Mouse (Mus musculus) layer of hippocampus, adult 2 months (tissue): ENCODE data around the gene Prmt9. TPM values are rescaled to one million over a fixed set of nuclear protein-coding genes. Genes with fewer than 3 reads are reported as not detected.

Experiments used
- DNase-seq, 2 experiments: peaks; one replicate each; pipeline ENCODE4 v3.0.0; 2022; ENCODE audit warnings: low spot score in 2 of 2
- H3K27ac ChIP-seq: fragments of 200-600 bp; 2 replicates; pipeline ENCODE4 v1.8.1; 2022
- H3K4me3 ChIP-seq: fragments of 200-600 bp; 2 replicates; pipeline ENCODE4 v1.8.1; 2022; ENCODE audit warnings: mild to moderate bottlenecking
- CTCF ChIP-seq: fragments of 200-600 bp; conservative IDR thresholded peaks from 2 replicates; pipeline ENCODE4 v1.8.1; 2022; ENCODE audit warnings: antibody characterized with exemption, mild to moderate bottlenecking, moderate library complexity
- total RNA-seq, 2 experiments: library from RNA; stranded (reverse); gene quantifications; 2 replicates each; pipeline ENCODE4 v1.2.3; 2021

Prmt9 gene
- total RNA-seq, 2 experiments from 2014 or later, result 17.9 to 21.5 TPM

DNA sequence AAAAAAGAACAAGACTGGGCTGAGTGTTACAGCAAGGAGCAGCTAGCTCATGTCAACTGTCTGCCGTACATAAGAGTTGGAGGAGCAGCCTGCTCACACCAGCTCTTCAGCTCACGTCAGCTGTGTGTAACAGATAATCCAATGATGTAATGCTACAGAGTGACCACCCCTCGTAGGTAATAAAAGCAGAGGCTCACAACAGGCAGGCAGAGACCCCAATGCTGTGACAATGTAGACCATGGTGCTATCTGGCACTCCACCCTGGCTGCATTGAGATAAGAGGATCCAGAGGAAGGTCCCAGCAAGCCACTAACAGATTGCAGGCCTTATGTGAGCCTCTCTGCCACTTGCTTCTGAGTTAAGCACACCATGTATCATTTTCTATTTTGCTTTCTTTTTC is 4.8 kb upstream of the Prmt9 start:
- no peak overlapping the region for H3K4me3 ChIP-seq
- no peak overlapping the region for H3K27ac ChIP-seq
- DNase-seq, result no peak
- TF ChIP-seq CTCF, result no peak

DNA sequence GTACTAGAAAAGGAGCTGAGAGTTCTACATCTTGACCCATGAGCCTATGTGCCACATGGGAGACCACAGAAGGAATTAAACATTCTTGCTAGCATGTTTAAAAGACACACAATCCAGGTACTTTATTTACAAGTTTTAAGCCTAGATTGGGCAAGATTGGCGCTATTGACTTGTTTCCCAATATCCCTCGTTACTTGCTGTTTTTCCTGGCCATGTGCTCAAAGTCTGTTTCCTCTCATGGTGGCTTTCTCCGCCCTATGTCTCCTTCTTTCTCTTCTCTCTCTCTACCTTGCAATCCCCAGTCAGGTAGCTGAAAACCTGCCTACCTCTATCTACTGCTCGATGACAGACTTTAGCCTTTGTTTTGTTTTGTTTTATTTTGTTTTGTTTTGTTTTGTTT is 3.6 kb upstream of the Prmt9 start:
- Histone ChIP-seq H3K27ac (no peak overlapping the region), H3K4me3 (no peak overlapping the region)
- no peak for DNase-seq
- TF ChIP-seq CTCF, result no peak

DNA sequence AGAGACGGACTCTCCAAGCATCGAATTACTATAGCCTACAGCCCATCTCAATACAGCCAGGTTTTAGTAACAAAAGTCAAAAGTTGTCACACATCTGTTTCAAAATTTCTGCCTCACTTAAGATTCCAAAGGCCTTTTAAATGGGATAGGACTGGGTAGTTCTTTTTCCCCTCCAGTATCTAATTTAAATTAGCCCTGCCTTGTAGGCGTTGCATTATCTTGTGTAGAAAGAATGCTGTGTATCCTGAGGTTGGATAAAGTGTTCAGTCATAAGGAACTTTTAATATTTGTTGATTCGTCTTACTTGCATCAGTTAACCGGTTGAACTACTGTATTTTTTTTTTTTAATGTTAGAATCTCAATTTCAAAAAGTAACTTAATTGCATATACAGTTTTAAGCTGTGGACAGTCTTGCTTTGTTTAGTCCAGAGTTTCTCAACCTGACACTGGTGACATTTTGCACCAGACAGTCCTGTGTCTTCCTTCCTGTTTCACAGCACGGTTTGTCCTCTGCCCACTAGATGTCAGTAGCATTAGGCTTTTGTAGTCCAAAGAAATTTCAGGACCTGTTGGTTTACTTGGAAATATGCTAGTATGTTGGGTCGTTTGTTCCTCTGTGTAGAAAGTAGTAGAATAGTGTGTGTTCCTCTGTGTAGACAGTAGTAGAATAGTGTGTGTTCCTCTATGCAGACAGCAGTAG is 834 bp downstream of the Prmt9 start:
- peak; percentile 77 for TF ChIP-seq CTCF
- Histone ChIP-seq H3K4me3 (peak overlapping the region; percentile 93), H3K27ac (peak overlapping the region; percentile 94; the same call in 1 of the 2 replicates)
- peak in 1 of 2 experiments; percentile 11 for DNase-seq

DNA sequence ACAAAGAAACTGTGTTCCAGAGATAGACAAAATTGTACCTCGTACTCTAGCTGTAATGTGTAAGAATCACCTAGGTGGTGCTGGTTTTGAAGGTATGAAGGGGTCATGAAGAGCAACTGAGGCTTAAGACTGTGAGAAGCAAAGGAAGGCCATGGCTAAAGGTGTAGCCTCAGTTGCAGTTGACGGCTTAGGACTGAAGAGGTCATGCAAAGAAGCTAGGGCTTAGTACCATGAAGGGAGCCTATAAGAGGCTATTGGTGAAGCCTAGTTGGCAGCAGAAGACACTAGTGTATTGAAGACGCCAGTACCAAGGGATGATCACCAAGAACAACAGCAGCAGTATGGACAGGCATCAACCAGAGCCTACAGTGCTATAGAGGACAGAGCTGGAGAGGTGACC is 3.3 kb downstream of the Prmt9 start:
- TF ChIP-seq CTCF, result no peak

DNA sequence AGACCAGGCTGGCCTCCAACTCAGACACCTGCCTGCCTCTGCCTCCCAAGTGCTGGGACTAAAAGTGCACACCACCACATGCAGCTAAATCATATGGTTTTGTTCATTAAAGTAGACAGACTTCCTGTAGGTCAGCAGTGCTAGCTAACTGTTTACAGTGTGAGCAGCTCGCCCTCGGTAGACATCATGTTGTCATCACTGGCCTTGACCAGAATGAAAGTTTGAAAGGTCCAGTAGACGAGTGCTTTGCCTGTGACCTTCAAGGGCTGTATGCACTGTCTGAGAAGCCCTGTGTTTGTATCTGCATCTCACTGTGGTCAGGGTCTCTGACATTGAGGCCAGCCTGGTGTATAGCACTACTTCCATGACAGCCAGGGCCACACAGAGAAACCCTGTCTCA is 12.2 kb downstream of the Prmt9 start:
- no peak overlapping the region for H3K4me3 ChIP-seq
- no peak overlapping the region for H3K27ac ChIP-seq
- TF ChIP-seq CTCF, result no peak
- DNase-seq, result no peak

More for the DNA sequence above, 3.3 kb downstream of the Prmt9 start:
- H3K27ac ChIP-seq, result no peak overlapping the region
- H3K4me3 ChIP-seq, result no peak overlapping the region
- DNase-seq, result no peak

DNA sequence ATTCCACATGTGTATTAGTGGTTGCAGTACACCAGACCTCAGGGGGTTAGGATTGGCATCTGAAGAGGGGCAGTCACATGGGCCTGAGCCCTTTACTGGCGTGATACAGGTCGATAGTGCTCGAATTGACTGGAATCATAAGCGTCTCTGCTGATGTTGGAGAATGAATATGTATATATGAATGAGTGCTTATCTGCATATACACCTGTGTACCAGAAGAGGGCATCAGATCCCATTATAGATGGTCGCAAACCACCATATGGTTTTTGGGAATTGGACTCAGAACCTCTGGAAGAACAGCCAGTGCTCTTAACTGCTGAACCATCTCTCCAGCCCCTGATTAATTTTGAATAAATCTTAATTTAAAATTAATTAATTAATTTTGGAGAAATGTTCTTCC is 25.0 kb downstream of the Prmt9 start:
- DNase-seq, result no peak
- Histone ChIP-seq H3K27ac (no peak overlapping the region), H3K4me3 (no peak overlapping the region)
- TF ChIP-seq CTCF, result peak; percentile 68

DNA sequence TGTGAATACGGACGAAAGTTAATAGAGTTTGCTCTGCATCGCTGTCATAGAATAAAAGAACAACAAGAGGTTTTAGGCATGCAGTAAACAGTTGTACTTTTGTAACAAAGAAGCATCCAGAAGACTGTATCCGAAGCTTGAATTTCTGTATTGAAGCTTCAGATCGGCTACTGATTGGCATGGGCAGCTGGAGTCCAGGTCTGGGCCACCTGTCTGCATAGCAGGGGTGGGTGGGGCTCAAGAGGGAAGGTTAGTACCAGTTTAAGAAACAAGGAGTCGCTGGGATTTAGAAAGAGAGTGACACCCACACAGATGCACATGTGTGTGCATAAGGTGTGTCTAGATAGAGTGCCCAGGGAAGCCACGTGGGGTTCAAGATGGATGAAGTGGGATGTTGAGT is 28.5 kb downstream of the Prmt9 start:
- DNase-seq, result no peak
- Histone ChIP-seq H3K27ac (no peak overlapping the region), H3K4me3 (no peak overlapping the region)
- TF ChIP-seq CTCF, result no peak

DNA sequence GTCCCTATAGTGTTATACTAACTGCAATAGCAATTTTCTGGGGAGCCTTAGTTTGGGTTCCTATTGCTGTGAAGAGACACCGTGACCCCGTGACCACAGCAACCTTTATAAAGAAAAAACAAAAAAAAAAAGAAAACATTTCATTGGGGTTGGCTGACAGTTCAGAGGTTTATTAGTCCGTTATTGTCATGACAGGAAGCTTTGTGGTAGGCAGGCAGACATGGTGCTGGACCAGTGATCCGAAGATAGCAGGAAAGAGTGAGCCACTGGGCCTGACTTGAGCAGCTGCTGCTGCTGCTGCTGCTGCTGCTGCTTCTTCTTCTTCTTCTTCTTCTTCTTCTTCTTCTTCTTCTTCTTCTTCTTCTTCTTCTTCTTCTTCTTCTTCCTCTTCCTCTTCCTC is 35.0 kb downstream of the Prmt9 start:
- DNase-seq, result no peak
- Histone ChIP-seq H3K4me3 (no peak overlapping the region), H3K27ac (no peak overlapping the region)
- no peak for TF ChIP-seq CTCF

DNA sequence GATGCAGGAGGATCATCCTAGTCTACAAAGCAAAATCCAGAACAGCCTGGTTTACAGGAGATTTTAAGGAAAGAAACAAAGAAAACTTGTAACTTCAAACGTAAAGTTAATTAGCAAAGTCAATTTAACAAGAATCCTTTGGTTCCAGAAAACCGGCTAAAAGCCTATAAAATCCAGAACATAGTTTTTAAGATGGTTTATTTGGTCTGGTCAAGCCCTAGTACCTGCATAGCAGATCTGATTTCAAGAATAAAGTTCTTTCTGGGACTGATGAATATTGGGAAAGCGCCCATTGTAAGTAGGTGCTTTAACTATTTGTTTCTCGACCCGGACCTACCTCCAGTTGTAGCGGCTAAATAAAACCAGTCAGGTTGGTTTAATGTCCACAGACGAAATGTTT is 60.4 kb downstream of the Prmt9 start:
- TF ChIP-seq CTCF, result no peak
- DNase-seq, result no peak
- Histone ChIP-seq H3K4me3 (peak overlapping the region; percentile 84), H3K27ac (no peak overlapping the region)

DNA sequence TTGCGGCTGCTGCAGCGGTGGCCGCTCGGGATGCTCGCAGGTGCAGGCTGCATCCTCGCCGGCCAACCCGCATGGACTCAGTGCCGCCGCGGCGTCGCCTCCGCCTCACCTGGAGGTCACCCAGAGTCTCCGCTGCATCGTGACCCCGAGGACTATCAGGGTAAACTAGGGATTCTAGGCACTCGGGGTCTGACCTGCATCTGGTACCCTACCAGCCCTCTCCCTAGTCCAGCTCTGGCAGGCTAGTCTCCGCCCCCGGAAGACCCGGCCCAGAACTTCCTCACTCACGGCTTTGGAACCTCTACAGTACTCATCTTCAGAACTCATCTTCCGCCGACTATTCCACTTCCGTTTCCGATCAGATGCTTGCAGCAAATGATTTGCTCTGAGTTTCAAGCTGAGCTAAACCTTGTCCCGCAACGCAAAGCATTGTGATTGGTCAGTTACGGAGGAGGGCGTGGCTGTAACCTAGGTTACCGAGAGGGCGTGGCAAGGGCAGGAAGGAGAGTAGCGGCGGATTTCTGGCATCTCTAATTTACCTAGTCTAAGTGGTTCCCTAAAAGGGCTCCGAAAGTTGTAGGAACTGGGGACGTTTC is 61.3 kb downstream of the Prmt9 start, which contains the start of gene Tmem184c:
Gene Tmem184c, minus strand, starts transcription at position 325 of the 596 bp plus-strand sequence.
- Histone ChIP-seq H3K4me3 (peak within 1 kb of the TSS; percentile 84), H3K27ac (peak within 1 kb of the TSS; percentile 85)
- TF ChIP-seq CTCF, result no peak
- DNase-seq, result peak; percentile 99

DNA sequence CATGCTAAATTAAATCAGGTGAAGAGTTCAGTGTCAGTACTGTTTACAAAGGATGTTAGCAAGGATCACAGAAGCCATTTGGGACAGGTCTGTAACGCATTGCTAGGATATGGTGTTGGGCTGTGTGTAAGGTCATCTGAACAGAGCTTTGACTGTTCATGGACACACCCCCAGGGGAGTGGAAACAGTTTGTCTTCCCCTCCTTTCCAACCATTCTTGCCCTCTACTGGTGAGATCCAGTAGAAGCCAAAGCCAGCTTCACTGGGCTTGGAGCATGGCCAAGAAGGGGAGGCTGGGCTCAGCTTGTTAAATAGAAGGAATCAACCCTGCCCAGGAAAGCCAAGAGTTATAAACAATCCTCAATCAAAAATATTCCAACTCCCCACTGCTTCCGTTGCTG is 68.7 kb downstream of the Prmt9 start:
- Histone ChIP-seq H3K27ac (no peak overlapping the region), H3K4me3 (no peak overlapping the region)
- peak; percentile 70 for TF ChIP-seq CTCF
- DNase-seq, result peak; percentile 6 to 15

DNA sequence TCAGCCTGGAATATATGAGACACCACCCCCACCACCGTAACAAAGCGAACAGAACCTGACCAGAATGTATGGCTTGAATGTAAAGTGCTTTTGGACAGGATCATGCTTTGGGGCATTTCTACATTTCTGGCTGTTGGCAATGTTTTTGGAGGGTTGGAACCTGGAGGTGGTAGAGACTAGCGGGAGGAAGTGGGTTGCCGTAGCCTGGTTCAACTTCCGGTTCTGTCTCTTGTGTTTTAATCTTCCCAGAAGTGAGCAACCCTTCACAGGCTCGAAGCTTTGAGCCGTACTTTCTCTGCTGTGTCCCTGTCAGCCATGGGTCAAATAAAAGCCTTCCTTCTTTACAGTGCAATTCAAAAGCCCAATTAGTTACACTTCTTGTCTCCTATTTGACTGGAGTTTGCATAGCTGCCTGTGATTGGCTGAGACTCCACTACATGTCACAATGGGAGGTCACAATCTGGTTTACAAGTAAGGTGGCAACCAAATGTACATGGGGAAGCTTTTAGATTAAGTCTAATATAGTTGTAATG is 74.5 kb downstream of the Prmt9 start:
- no peak for TF ChIP-seq CTCF
- no peak overlapping the region for H3K27ac ChIP-seq
- no peak for DNase-seq
- H3K4me3 ChIP-seq, result no peak overlapping the region

DNA sequence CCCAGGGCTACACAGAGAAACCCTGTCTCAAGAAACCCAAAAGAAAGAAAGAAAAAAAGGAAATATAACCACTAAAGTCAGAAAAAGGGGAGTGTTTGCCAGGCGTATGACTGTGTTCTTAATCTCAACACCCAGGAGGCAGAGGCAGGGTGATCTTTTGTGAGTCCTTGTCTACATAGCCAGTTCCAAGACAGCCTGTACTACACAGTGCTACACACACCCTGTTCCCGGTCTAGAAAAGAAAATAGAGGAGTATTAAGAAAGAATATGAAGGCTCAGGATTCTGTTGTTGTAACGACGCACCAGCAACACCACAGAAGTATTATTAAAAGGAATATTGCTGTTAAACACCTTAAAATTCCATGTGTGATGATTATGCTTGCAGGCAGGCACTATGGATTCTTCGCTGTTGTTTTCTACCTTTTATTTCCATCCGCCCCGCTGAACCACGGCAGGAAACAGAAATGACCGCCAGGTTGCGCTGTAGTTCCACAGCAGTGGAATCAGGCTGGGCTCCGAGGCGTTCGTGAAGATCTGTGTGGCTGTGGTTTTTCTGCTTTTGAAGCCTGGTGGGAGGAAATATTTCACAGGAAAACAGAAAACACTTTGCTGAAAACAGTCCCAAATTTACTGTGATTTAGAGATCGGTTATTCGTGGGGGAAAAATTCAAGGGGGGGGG is 80.8 kb downstream of the Prmt9 start:
- Histone ChIP-seq H3K27ac (0 out of 2 replicates have a peak overlapping the region, but pooled peaks have one; percentile 2), H3K4me3 (no peak overlapping the region)
- peak; percentile 92 for TF ChIP-seq CTCF
- DNase-seq, result peak; percentile 69 to 87

DNA sequence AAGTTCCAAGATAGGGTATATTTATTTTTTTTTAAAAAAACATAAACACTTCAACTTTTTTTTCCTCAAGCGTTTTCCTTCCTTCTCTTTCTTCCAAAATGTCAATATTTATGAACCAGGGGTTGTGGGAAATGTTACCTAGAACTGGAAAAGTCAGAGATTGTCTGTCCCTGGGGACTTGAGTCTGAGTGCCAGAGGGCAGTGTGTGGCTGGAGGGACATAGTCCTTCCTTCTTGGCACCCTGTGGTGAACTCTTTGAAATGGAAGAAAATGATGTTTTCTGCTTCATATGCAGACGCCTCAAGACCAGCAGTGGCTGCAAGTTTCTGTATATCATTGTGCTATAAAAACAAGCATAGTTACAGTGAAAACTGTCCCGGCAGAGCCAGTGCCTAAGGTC is 81.5 kb downstream of the Prmt9 start:
- H3K4me3 ChIP-seq, result no peak overlapping the region
- TF ChIP-seq CTCF, result no peak
- no peak overlapping the region for H3K27ac ChIP-seq
- DNase-seq, result no peak

Other genes with a start within 250 kb of the Prmt9 start
- gene Arhgap10, start 31.4 kb upstream of the Prmt9 start, total RNA-seq, result 10 to 100 TPM in 1 of 2 experiments, 1 to 10 TPM in 1; 8.3 to 11.2 TPM
- 10 to 100 TPM; 59.0 to 72.3 TPM for gene Tmem184c, start 61.3 kb downstream of the Prmt9 start, total RNA-seq
- 1 to 10 TPM; 4.5 to 6.4 TPM for gene Ednra, start 175.1 kb downstream of the Prmt9 start, total RNA-seq